Mouse (Mus musculus) heart, embryonic 10.5 days (tissue): ENCODE results near the gene Map3k20. TPM values are rescaled to one million over a fixed set of nuclear protein-coding genes. Genes with fewer than 3 reads are reported as not detected.
A peak's percentile ranks its signal among the peaks of the same experiment; 100 is the strongest.

Experiments
- DNase-seq: peaks from one replicate; pipeline ENCODE4 v3.0.0-alpha.2; 2017; ENCODE audit warnings: low spot score
- H3K27ac ChIP-seq: fragments of 300-500 bp; sonication (generic); 2 replicates; pipeline ENCODE4 v1.5.1; 2016; ENCODE audit warnings: mild to moderate bottlenecking
- H3K27me3 ChIP-seq: fragments of 300-500 bp; sonication (generic); 2 replicates; pipeline ENCODE4 v1.6.1; 2016; ENCODE audit warnings: mild to moderate bottlenecking; ENCODE audit not compliant: poor library complexity, insufficient read depth, severe bottlenecking
- H3K36me3 ChIP-seq: fragments of 300-500 bp; sonication (generic); 2 replicates; pipeline ENCODE4 v1.6.1; 2016; ENCODE audit warnings: mild to moderate bottlenecking, moderate library complexity
- H3K4me1 ChIP-seq: fragments of 300-500 bp; sonication (generic); 2 replicates; pipeline ENCODE4 v1.6.1; 2016; ENCODE audit warnings: mild to moderate bottlenecking
- H3K4me3 ChIP-seq: fragments of 300-500 bp; sonication (generic); 2 replicates; pipeline ENCODE4 v1.5.1; 2016; ENCODE audit warnings: mild to moderate bottlenecking, moderate library complexity
- H3K9me3 ChIP-seq: fragments of 300-500 bp; sonication (generic); 2 replicates; pipeline ENCODE4 v1.6.1; 2016; ENCODE audit warnings: mild to moderate bottlenecking, moderate library complexity
- WGBS: fragments of 180-500 bp; shearing (Covaris S2); methylation state at CpG from one replicate; pipeline ENCODE4 v1.1.7; 2016; 5-methylcytosine and 5-hydroxymethylcytosine counted together
- polyA plus RNA-seq: library from polyadenylated mRNA; unstranded; fragments of >200 nt; fragmentation: Nextera tagmentation; extraction: Ambion mirVana; gene quantifications from 2 replicates; pipeline ENCODE4 v1.2.1, GENCODE M21; 2016

Gene Map3k20
- polyA plus RNA-seq, 1 experiment from 2014 or later, result 27.9 TPM

- peak overlapping the region; percentile 99 for H3K4me3 ChIP-seq
- peak overlapping the region; percentile 99 for H3K27ac ChIP-seq
- H3K9me3 ChIP-seq, result no peaks in the 10 kb centered on the region
- no peaks in the 10 kb centered on the region for H3K27me3 ChIP-seq
- 23% methylated on average over 4 of the region's 4 CpGs for WGBS
- peaks cover 3% of the 10 kb centered on the region; the same call in 1 of the 2 replicates for H3K36me3 ChIP-seq
- H3K4me1 ChIP-seq, result peaks cover 47% of the 10 kb centered on the region
- DNase-seq, result no peak
Observed at GRCm38 (mm10) chr2:72287142-72287541, 1.7 kb downstream of the Map3k20 start.

- Histone ChIP-seq H3K27me3 (no peaks in the 10 kb centered on the region), H3K4me1 (peaks cover 38% of the 10 kb centered on the region), H3K27ac (no peak overlapping the region), H3K4me3 (no peak overlapping the region), H3K36me3 (peaks cover 3% of the 10 kb centered on the region; the same call in 1 of the 2 replicates), H3K9me3 (no peaks in the 10 kb centered on the region)
- no peak for DNase-seq
- WGBS, result 78% methylated on average over 11 of the region's 11 CpGs
Observed at GRCm38 (mm10) chr2:72288932-72289534, 3.6 kb downstream of the Map3k20 start.

- peaks cover 3% of the 10 kb centered on the region; the same call in 1 of the 2 replicates for H3K36me3 ChIP-seq
- peaks cover 25% of the 10 kb centered on the region for H3K4me1 ChIP-seq
- no peaks in the 10 kb centered on the region for H3K27me3 ChIP-seq
- no peak for DNase-seq
- H3K4me3 ChIP-seq, result no peak overlapping the region
- H3K9me3 ChIP-seq, result no peaks in the 10 kb centered on the region
- no peak overlapping the region for H3K27ac ChIP-seq
- WGBS, result 90% methylated on average over 1 of the region's 1 CpGs
Observed at GRCm38 (mm10) chr2:72291103-72291502, 5.7 kb downstream of the Map3k20 start.

GRCm38 (mm10) chr2:72292573-72292972 lies 7.1 kb downstream of the Map3k20 start:
- H3K9me3 ChIP-seq, result no peaks in the 10 kb centered on the region
- H3K36me3 ChIP-seq, result peaks cover 3% of the 10 kb centered on the region; the same call in 1 of the 2 replicates
- H3K27me3 ChIP-seq, result no peaks in the 10 kb centered on the region
- H3K4me3 ChIP-seq, result no peak overlapping the region
- H3K27ac ChIP-seq, result no peak overlapping the region
- WGBS, result 80% methylated on average over 8 of the region's 8 CpGs
- peaks cover 23% of the 10 kb centered on the region for H3K4me1 ChIP-seq
- no peak for DNase-seq

- peaks cover 21% of the 10 kb centered on the region for H3K36me3 ChIP-seq
- DNase-seq, result no peak
- no peak overlapping the region for H3K4me3 ChIP-seq
- H3K27me3 ChIP-seq, result no peaks in the 10 kb centered on the region
- no peak overlapping the region for H3K27ac ChIP-seq
- H3K9me3 ChIP-seq, result no peaks in the 10 kb centered on the region
- peaks cover 13% of the 10 kb centered on the region for H3K4me1 ChIP-seq
- 80% methylated on average over 6 of the region's 6 CpGs for WGBS
Observed at GRCm38 (mm10) chr2:72294994-72295393, 9.6 kb downstream of the Map3k20 start.

GRCm38 (mm10) chr2:72296984-72297715 lies 11.7 kb downstream of the Map3k20 start:
- Histone ChIP-seq H3K4me3 (no peak overlapping the region), H3K9me3 (no peaks in the 10 kb centered on the region), H3K4me1 (peaks cover 11% of the 10 kb centered on the region), H3K27me3 (no peaks in the 10 kb centered on the region), H3K27ac (no peak overlapping the region), H3K36me3 (peaks cover 29% of the 10 kb centered on the region)
- DNase-seq, result no peak
- 85% methylated on average over 10 of the region's 10 CpGs for WGBS

- Histone ChIP-seq H3K27me3 (no peaks in the 10 kb centered on the region), H3K27ac (no peak overlapping the region), H3K9me3 (no peaks in the 10 kb centered on the region), H3K36me3 (peaks cover 29% of the 10 kb centered on the region), H3K4me3 (no peak overlapping the region), H3K4me1 (peaks cover 11% of the 10 kb centered on the region)
- no peak for DNase-seq
- WGBS, result 56% methylated on average over 10 of the region's 10 CpGs
Observed at GRCm38 (mm10) chr2:72297716-72298082, 12.3 kb downstream of the Map3k20 start.

- WGBS, result 61% methylated on average over 4 of the region's 4 CpGs
- no peak for DNase-seq
- 0 out of 2 replicates have a peak overlapping the region, but pooled peaks have one; percentile 10 for H3K27ac ChIP-seq
- no peaks in the 10 kb centered on the region for H3K9me3 ChIP-seq
- peaks cover 11% of the 10 kb centered on the region for H3K4me1 ChIP-seq
- no peak overlapping the region for H3K4me3 ChIP-seq
- H3K27me3 ChIP-seq, result no peaks in the 10 kb centered on the region
- H3K36me3 ChIP-seq, result peaks cover 32% of the 10 kb centered on the region
Observed at GRCm38 (mm10) chr2:72298406-72298805, 13.0 kb downstream of the Map3k20 start.

GRCm38 (mm10) chr2:72301194-72301916 lies 15.9 kb downstream of the Map3k20 start:
- Histone ChIP-seq H3K27ac (no peak overlapping the region), H3K36me3 (peaks cover 48% of the 10 kb centered on the region), H3K4me3 (no peak overlapping the region), H3K4me1 (peaks cover 11% of the 10 kb centered on the region), H3K9me3 (no peaks in the 10 kb centered on the region), H3K27me3 (no peaks in the 10 kb centered on the region)
- WGBS, result 86% methylated on average over 9 of the region's 9 CpGs
- DNase-seq, result no peak

- H3K27me3 ChIP-seq, result no peaks in the 10 kb centered on the region
- H3K36me3 ChIP-seq, result peaks cover 25% of the 10 kb centered on the region
- H3K4me3 ChIP-seq, result no peak overlapping the region
- peaks cover 11% of the 10 kb centered on the region; the same call in 1 of the 2 replicates for H3K4me1 ChIP-seq
- H3K9me3 ChIP-seq, result no peaks in the 10 kb centered on the region
- 92% methylated on average over 7 of the region's 7 CpGs for WGBS
- no peak overlapping the region for H3K27ac ChIP-seq
- no peak for DNase-seq
Observed at GRCm38 (mm10) chr2:72305738-72306137, 20.3 kb downstream of the Map3k20 start.

- no peak overlapping the region for H3K27ac ChIP-seq
- no peak overlapping the region for H3K4me3 ChIP-seq
- no peak for DNase-seq
- 92% methylated on average over 5 of the region's 5 CpGs for WGBS
- peaks cover 16% of the 10 kb centered on the region for H3K36me3 ChIP-seq
- peaks cover 36% of the 10 kb centered on the region for H3K4me1 ChIP-seq
- no peaks in the 10 kb centered on the region for H3K27me3 ChIP-seq
- no peaks in the 10 kb centered on the region for H3K9me3 ChIP-seq
Observed at GRCm38 (mm10) chr2:72308351-72308750, 22.9 kb downstream of the Map3k20 start.

GRCm38 (mm10) chr2:72308981-72309380 lies 23.5 kb downstream of the Map3k20 start:
- no peak for DNase-seq
- Histone ChIP-seq H3K27me3 (no peaks in the 10 kb centered on the region), H3K9me3 (no peaks in the 10 kb centered on the region), H3K27ac (no peak overlapping the region), H3K4me1 (peaks cover 37% of the 10 kb centered on the region), H3K4me3 (no peak overlapping the region), H3K36me3 (peaks cover 16% of the 10 kb centered on the region)
- 81% methylated on average over 5 of the region's 5 CpGs for WGBS

- no peak for DNase-seq
- Histone ChIP-seq H3K4me1 (peaks cover 37% of the 10 kb centered on the region), H3K9me3 (no peaks in the 10 kb centered on the region), H3K4me3 (no peak overlapping the region), H3K27ac (peak overlapping the region; percentile 17; the same call in 1 of the 2 replicates), H3K36me3 (0 out of 2 replicates have a peak, but pooled peaks cover 4% of the 10 kb centered on the region), H3K27me3 (no peaks in the 10 kb centered on the region)
- 55% methylated on average over 8 of the region's 8 CpGs for WGBS
Observed at GRCm38 (mm10) chr2:72311486-72311885, 26.0 kb downstream of the Map3k20 start.
